Mouse (Mus musculus): Measurements from ENCODE around the gene Srf. TPM values are rescaled to one million over a fixed set of nuclear protein-coding genes. Genes with fewer than 3 reads are reported as not detected.
"Not testable (repeated sequence)": the region's sequence is repeated elsewhere in the genome, so short reads cannot be mapped to it uniquely, and the experiment has no call there.

The Srf gene
- polyA plus RNA-seq, 1 experiment from 2014 or later, result 25.2 TPM

DNA sequence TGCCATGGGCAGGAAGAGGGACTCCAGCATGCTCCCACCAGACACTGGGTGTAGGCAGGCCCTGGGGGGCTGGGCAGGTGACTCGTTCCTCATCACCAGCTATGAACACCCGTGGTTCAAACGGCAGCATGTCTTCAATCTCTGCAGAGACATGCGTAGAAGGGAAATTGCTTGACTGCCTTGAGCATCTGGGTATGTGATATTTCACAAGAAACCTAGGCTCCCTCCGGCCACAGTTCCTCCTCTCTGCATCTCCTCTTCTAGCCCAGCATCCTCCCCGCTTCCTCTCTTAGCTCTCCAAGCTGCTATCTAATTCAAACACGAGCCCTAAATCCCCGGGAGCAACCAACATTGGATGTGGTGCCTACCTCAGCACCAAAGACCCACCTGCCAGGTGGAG lies 30.4 kb upstream of the Srf start:
- no peak overlapping the region for H3K27ac ChIP-seq
- 36% methylated on average over 8 of the region's 8 CpGs for WGBS (ENCODE audit: missing documents)
- H3K36me3 ChIP-seq (ENCODE audit: inconsistent target), result no peaks in the 10 kb centered on the region
- no peaks in the 10 kb centered on the region for H3K79me2 ChIP-seq (ENCODE audit: inconsistent target)
- no peak overlapping the region for H3K4me3 ChIP-seq (ENCODE audit: inconsistent target)

DNA sequence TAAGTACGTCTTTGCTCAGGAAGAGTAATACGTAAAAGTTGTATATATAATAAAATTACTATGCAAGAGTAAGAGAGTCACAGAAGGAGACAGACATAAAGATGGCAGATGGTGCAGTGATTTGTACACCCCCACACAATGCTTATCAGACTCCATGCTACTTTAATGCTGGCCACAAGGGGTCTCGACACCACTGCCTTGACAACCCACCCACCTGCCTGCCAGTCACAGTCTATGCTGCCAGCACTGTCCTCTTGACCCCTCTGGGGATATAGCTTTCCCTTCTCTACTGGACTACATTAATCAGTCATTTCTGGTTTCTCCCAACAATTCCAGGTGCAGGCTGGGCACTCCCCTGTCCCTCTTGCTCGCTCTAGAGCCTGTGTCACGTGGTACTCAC lies 22.7 kb upstream of the Srf start:
- no peaks in the 10 kb centered on the region for H3K36me3 ChIP-seq (ENCODE audit: inconsistent target)
- H3K79me2 ChIP-seq (ENCODE audit: inconsistent target), result no peaks in the 10 kb centered on the region
- H3K4me3 ChIP-seq (ENCODE audit: inconsistent target), result no peak overlapping the region
- no peak overlapping the region for H3K27ac ChIP-seq
- 92% methylated on average over 5 of the region's 5 CpGs for WGBS (ENCODE audit: missing documents)

DNA sequence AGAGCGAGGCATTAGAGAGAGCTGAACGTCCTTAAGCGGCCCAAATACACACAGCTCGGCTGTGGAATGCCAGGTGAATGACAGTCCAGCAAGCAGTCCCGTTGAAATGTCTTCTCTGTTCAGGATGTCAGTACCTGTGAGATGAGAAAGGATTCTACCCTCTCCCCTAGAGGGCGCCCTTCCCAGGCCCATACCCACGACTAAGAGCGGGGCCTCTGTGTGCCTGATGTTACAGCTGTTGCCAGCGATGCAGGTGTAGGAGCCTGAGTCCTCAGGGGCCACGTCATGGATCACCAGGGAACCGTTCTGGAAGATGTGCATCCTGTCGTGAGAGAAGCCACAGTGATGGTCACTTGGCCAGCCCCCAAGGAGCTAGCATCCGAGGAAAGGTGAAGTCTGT lies 20.1 kb upstream of the Srf start:
- no peak overlapping the region for H3K27ac ChIP-seq
- no peak overlapping the region for H3K4me3 ChIP-seq (ENCODE audit: inconsistent target)
- no peaks in the 10 kb centered on the region for H3K36me3 ChIP-seq (ENCODE audit: inconsistent target)
- H3K79me2 ChIP-seq (ENCODE audit: inconsistent target), result no peaks in the 10 kb centered on the region
- WGBS (ENCODE audit: missing documents), result 82% methylated on average over 13 of the region's 13 CpGs

DNA sequence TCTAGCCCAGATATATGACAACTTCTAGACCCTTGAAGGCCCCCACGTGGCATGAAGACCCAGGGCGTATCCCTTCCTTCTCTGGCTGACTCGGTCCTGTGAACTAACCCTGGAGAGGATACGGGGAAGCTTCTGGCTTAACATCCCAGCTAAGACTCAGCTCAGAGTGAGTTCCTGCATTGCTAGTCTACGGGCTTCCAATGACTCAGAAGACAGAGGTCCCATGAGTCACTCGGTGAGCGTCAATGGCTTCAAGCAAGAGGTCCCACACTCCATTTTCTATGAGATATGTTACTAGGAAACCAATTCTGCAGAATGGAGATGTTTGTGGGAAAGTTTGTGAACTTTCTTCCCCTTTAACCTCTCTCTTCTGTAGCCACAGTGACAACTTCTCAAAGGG lies 18.6 kb upstream of the Srf start:
- WGBS (ENCODE audit: missing documents), result 88% methylated on average over 7 of the region's 7 CpGs
- no peak overlapping the region for H3K4me3 ChIP-seq (ENCODE audit: inconsistent target)
- no peak overlapping the region for H3K27ac ChIP-seq
- H3K36me3 ChIP-seq (ENCODE audit: inconsistent target), result no peaks in the 10 kb centered on the region
- no peaks in the 10 kb centered on the region for H3K79me2 ChIP-seq (ENCODE audit: inconsistent target)

DNA sequence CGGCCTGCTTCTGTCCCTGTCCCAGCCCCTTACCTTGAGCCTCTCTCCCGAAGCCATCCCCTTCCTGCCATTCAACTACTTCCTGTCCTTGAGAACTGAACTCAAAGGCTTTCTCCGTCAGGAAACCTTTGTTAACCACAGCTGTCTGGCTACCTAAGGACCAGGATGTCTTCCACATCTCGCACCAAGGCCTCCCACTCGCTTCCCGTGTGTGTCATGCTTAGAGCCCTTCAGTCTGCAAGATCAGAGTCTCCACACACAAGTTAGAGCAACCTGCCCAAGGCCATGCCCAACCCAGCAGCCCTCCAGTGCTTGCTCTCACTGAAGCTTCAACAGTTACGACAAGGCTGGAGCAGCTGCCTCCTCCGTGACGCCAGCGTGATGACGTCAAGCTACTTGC lies 15.0 kb upstream of the Srf start:
- no peak overlapping the region for H3K4me3 ChIP-seq (ENCODE audit: inconsistent target)
- 83% methylated on average over 11 of the region's 11 CpGs for WGBS (ENCODE audit: missing documents)
- no peaks in the 10 kb centered on the region for H3K79me2 ChIP-seq (ENCODE audit: inconsistent target)
- no peaks in the 10 kb centered on the region for H3K36me3 ChIP-seq (ENCODE audit: inconsistent target)
- H3K27ac ChIP-seq, result no peak overlapping the region

DNA sequence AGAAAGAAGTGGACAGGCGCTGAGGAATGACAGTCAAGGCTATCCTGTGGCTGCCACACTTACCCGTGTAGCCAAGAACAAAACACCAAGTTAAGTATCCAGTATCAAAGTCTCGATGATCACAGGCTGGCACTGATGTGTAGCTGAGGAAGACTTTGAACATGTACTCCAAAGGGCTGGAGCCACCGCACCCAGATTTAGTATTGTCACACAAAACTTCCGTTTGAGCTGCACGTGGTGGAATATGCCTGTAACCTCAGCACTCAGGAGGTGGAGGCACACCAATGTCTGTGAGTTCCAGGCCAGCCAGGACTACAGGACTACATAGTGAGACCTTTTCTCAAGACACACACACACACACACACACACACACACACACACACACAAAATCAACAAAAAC lies 3.2 kb upstream of the Srf start:
- H3K4me3 ChIP-seq (ENCODE audit: inconsistent target), result no peak overlapping the region
- H3K27ac ChIP-seq, result no peak overlapping the region
- no peaks in the 10 kb centered on the region for H3K36me3 ChIP-seq (ENCODE audit: inconsistent target)
- WGBS (ENCODE audit: missing documents), result 93% methylated on average over 6 of the region's 6 CpGs
- H3K79me2 ChIP-seq (ENCODE audit: inconsistent target), result peaks cover 10% of the 10 kb centered on the region

DNA sequence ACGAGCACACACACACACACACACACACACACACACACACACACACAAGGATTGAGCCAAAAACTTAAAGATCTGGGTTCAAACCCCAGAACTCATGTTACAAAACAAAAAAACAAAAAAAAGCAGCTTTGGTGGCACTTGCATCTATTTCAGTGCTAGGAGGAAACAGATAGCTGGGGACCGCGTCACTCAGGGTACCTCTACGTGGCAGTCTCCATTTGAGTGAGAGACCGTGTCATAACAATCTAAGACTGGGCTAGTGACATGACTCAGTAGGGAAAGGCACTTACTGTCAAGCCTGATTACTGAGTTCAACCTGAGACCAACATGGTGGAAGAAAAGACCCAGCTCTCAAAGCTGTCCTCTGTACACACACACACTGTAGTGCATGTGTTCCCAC lies 2.2 kb upstream of the Srf start:
- 61% methylated on average over 4 of the region's 5 CpGs for WGBS (ENCODE audit: missing documents)
- H3K4me3 ChIP-seq (ENCODE audit: inconsistent target), result no peak overlapping the region
- no peaks in the 10 kb centered on the region for H3K36me3 ChIP-seq (ENCODE audit: inconsistent target)
- H3K79me2 ChIP-seq (ENCODE audit: inconsistent target), result peaks cover 20% of the 10 kb centered on the region
- no peak overlapping the region; the same call in 1 of the 2 replicates for H3K27ac ChIP-seq

DNA sequence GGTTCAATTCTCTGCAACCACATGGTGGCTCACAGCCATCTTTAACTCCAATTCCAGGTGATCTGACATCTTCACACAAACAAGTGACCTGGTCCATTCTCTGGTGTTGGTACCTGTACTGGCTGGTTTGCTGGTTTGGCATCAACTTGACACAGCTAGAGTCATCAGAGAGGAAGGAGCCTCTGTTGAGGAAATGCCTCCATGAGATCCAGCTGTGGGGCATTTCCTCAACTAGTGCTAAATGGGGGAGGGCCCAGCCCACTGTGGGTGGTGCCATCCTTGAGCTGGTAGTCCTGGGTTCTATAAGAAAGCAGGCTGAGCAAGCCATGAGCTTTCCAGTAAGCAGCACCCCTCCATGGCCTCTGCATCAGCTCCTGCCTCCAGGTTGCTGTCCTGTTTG lies 1.3 kb upstream of the Srf start:
- peak overlapping the region; percentile 65 for H3K27ac ChIP-seq
- not testable (repeated sequence) for H3K36me3 ChIP-seq (ENCODE audit: inconsistent target); H3K4me3 ChIP-seq (ENCODE audit: inconsistent target)
- H3K79me2 ChIP-seq (ENCODE audit: inconsistent target), result peaks cover 27% of the 10 kb centered on the region

DNA sequence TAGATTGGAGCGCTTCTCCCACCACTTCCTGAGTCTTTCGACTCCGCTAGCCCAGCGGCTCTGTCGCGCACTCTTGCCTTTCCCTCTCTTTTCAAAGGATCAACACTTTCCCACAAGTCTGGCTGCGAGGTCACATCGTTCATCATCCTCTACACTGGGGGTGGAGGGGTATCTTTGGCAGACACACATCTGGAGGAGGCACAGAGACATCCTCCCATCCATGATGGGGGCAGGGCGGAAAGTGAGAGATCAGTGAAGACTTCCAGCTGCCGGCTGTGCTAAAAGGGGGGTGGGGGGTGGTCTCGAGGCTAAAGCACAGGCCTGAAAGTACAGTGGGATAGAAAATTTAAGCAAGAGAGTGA lies 590 bp upstream of the Srf start:
- WGBS (ENCODE audit: missing documents), result under 1% methylated on average over 11 of the region's 11 CpGs
- Histone ChIP-seq H3K79me2 (ENCODE audit: inconsistent target) (peaks cover 35% of the 10 kb centered on the region), H3K36me3 (ENCODE audit: inconsistent target) (peaks cover 4% of the 10 kb centered on the region; the same call in 1 of the 2 replicates), H3K27ac (peak overlapping the region; percentile 65), H3K4me3 (ENCODE audit: inconsistent target) (peak overlapping the region; percentile 45)

DNA sequence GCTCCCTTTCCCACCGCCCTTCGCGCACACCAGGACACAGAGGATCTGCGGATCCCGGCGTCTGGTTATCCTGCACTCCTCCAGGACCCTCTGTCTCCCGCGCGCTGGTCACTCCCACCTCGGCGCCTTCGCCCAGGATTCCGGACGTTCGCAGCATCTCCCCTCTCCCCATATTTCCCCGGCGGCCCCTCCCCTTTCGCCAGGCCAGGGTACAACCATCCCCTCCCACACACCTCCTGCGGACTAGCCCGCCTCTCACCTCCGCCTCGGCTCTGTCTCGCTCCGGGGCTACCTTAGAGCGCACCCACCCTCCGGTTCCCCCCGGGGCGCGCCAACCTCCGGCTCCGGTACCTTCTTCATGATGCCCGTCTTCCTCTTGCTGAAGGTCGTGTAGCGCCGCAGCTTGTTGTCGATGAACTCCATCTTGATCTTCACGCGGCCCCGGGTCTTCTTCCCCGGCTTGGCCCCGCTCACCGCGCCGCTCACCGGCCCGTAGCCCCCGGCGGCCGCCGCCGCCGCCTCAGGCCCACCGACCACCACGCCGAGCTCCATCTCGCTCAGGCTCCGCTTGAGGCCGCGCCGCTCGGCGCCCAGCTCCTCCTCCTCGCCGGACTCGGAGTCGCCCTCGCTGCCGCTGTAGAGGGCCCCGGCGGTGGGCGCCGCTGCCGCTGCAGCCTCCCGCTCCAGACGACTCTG lies 850 bp downstream of the Srf start:
- peaks cover 39% of the 10 kb centered on the region for H3K79me2 ChIP-seq (ENCODE audit: inconsistent target)
- H3K36me3 ChIP-seq (ENCODE audit: inconsistent target), result peaks cover 19% of the 10 kb centered on the region
- WGBS (ENCODE audit: missing documents), result under 1% methylated on average over 75 of the region's 75 CpGs
- H3K4me3 ChIP-seq (ENCODE audit: inconsistent target), result peak overlapping the region; percentile 54
- no peak overlapping the region for H3K27ac ChIP-seq

DNA sequence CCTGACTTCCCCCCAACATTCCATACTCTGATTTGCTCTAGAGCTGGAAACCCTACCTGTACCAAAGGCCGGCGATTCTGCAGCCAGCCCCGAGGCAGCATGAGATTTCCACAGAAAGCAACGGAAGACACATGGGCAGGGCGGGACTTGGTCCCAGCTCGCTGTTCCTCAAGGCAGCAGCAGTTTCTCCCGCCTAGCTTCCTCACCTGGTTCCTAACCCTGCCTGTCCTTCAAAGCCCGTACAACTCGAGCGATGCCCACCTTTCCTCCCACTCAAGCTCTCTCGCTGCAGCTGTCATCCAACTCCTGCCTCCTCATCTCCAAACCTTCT lies 1.4 kb downstream of the Srf start:
- no peak overlapping the region for H3K27ac ChIP-seq
- WGBS (ENCODE audit: missing documents), result 2% methylated on average over 11 of the region's 11 CpGs
- peaks cover 39% of the 10 kb centered on the region for H3K79me2 ChIP-seq (ENCODE audit: inconsistent target)
- peak overlapping the region; percentile 54 for H3K4me3 ChIP-seq (ENCODE audit: inconsistent target)
- peaks cover 24% of the 10 kb centered on the region for H3K36me3 ChIP-seq (ENCODE audit: inconsistent target)

DNA sequence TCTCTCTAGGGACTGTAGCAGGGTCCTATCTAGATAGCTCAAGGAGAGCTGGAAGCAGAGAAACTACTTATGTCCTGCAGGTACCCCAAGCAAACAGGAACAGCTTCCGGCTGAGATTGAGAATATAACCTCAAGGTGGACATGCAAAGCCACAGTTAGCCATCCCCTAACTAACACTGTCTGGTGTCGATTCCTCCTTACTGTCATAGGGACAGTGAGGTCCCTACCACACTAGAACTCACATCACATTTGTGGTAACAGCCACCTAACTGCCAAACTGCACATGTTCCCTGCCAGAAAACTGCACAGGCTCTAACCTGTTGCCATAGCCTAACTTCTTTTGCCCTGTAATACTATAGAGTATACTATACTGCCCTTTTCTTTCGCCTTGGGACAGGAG lies 2.0 kb downstream of the Srf start:
- 89% methylated on average over 3 of the region's 3 CpGs for WGBS (ENCODE audit: missing documents)
- no peak overlapping the region for H3K27ac ChIP-seq
- H3K36me3 ChIP-seq (ENCODE audit: inconsistent target), result peaks cover 28% of the 10 kb centered on the region
- peaks cover 39% of the 10 kb centered on the region for H3K79me2 ChIP-seq (ENCODE audit: inconsistent target)
- H3K4me3 ChIP-seq (ENCODE audit: inconsistent target), result no peak overlapping the region

DNA sequence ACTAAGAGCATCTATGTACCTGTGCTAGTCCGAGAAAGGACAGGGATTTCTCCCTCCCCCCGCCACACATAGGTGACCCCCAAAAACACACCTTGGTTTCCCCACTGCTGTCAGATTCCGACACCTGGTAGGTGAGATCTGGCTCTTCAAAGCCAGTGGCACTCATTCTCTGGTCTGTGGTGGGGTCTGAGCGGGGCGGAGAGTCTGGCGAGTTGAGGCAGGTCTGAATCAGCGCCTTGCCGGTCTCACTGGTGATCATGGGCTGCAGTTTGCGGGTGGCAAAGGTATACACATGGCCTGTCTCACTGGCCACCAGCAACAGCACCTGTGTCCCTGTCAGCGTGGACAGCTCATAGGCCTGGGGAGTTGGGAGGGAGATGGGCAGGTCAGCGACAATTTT lies 2.5 kb downstream of the Srf start:
- Histone ChIP-seq H3K27ac (no peak overlapping the region), H3K4me3 (ENCODE audit: inconsistent target) (no peak overlapping the region)
- 91% methylated on average over 11 of the region's 11 CpGs for WGBS (ENCODE audit: missing documents)

DNA sequence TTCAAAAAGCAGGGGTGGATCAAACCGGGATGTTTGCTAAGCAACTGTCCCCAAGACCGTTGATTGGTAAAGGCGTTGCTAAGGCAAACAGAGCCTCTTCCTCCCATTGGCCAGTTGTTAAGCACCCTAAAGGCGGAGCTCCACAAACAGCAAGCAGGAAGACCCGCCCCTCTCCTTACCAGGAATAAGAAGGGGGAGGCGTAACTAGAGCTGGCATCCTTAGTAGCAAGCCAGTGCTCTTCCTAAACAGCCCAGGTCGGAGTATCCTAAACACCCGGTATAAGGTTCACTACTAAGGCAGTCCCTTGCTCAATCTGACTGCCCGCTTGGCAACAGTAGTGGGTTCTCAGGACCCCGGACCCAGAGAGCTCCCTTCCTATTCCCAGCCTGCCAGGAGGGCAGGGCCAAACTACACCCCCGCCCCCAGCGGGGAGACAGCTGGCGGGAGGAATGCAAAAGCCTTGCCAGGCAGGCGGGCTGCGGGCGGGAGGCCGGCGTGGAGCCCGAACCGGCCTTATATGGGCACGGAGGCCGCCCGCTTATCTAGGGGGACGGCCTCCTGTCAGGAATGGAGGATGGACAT lies 3.0 kb downstream of the Srf start:
- H3K36me3 ChIP-seq (ENCODE audit: inconsistent target), result peaks cover 28% of the 10 kb centered on the region
- whole genome bisulfite sequencing (ENCODE audit: missing documents), result 31% methylated on average over 18 of the region's 24 CpGs
- no peak overlapping the region for H3K4me3 ChIP-seq (ENCODE audit: inconsistent target)

More for the DNA sequence above, 2.5 kb downstream of the Srf start:
- Histone ChIP-seq H3K36me3 (ENCODE audit: inconsistent target) (peaks cover 28% of the 10 kb centered on the region), H3K79me2 (ENCODE audit: inconsistent target) (peaks cover 39% of the 10 kb centered on the region)

DNA sequence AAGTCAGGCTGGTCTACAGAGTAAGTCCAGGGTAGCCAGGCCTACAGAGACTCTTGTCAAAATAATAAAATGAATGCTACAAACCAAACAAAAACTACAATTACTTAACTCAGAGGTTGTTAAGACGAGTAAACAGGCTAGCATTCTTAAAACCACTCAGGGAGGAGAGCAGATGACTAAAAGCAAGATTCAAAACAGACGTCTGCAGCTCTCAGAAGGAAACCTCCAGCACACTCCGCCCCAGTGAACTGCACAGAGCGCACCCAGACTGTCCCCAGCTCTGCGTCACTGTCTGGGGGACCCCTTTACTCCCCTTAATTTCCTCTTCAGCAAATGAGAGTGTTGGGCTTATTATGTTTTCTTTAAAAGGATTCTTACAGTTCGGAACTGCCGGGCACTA lies 3.8 kb downstream of the Srf start:
- Histone ChIP-seq H3K79me2 (ENCODE audit: inconsistent target) (peaks cover 39% of the 10 kb centered on the region), H3K27ac (no peak overlapping the region), H3K36me3 (ENCODE audit: inconsistent target) (peaks cover 28% of the 10 kb centered on the region), H3K4me3 (ENCODE audit: inconsistent target) (no peak overlapping the region)
- WGBS (ENCODE audit: missing documents), result 96% methylated on average over 7 of the region's 7 CpGs

More for the DNA sequence above, 3.0 kb downstream of the Srf start:
- peaks cover 39% of the 10 kb centered on the region for H3K79me2 ChIP-seq (ENCODE audit: inconsistent target)
- no peak overlapping the region for H3K27ac ChIP-seq

DNA sequence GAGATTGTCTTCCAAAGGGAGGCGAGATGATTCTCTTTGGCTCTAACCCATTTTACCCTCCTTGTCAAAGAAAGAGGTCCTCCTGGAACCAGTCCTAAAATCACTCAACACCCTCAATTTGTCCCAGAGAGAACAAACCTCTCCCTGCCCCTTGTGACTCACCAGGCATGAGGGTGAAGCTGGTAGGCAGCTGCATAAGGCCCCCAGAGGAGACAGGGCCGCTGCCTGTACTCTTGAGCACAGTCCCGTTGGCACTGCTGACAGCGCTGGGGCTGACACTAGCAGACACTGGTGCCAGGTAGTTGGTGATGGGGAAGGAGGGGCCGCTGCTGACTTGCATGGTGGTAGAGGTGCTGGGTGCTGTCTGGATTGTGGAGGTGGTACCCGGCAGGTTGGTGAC lies 4.6 kb downstream of the Srf start:
- Histone ChIP-seq H3K4me3 (ENCODE audit: inconsistent target) (no peak overlapping the region), H3K36me3 (ENCODE audit: inconsistent target) (peaks cover 28% of the 10 kb centered on the region), H3K79me2 (ENCODE audit: inconsistent target) (peaks cover 39% of the 10 kb centered on the region), H3K27ac (no peak overlapping the region)
- WGBS (ENCODE audit: missing documents), result 97% methylated on average over 6 of the region's 6 CpGs
